Mouse (Mus musculus): ENCODE measurements around the gene Trmu.

GRCm38 (mm10) chr15:85900801-85901200 is 21.7 kb downstream of the Trmu start:
- TF ChIP-seq CTCF (IDR thresholded peaks at IDR 0.05; ENCODE audit: control insufficient read depth, insufficient read depth, insufficient replicate concordance, low read depth, low read length): no peak
- no peak for TF ChIP-seq POLR2A (IDR thresholded peaks at IDR 0.05; ENCODE audit: control insufficient read depth, low read depth, low read length)
